Mouse (Mus musculus) cerebellum, adult 11-12 months (tissue): ENCODE results near the gene Clpp.

Source experiments
- DNase-seq: peaks from one replicate; pipeline ENCODE4 v3.0.0; 2022

The Clpp gene

GRCm38 (mm10) chr17:57031661-57032420, 41.7 kb downstream of the Clpp start:
- DNase-seq: peak; percentile 100

- DNase-seq: peak; percentile 65
These were observed 42.7 kb downstream of the Clpp start for GRCm38 (mm10) chr17:57032854-57033253.

- no peak for DNase-seq
These were observed 48.9 kb downstream of the Clpp start for GRCm38 (mm10) chr17:57038978-57039377.

DNA sequence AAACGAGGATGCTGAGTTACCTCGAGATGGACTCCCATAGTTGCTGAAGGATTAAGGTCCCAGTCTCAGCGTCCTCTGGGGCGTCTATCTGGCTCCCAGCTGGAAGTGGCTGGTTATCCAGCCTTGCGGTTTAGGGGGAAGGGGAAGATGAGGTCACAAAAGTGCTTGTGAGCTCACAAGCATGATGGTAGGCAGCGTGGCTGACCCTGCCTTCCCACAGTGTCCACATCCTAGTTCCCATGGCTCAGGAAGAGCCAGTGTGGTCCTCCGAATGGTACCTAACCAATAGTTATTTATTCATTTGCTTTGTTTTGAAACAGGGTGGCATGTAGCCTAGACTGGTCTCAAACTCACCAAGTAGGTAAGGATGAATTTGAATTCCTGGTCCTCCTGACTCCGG, 51.4 kb downstream of the Clpp start, which contains the start of gene Slc25a41:
TSS of gene Slc25a41 (minus strand) at position 101 of the 400 bp plus-strand sequence.
- no peak for DNase-seq
